Mouse (Mus musculus) R1 (cell line): Measurements from ENCODE around the gene Lrrc8d.

Experiments
- DNase-seq: peaks from one replicate; pipeline ENCODE4 v3.0.0-alpha.2; 2018; ENCODE audit warnings: low read depth, low spot score

Lrrc8d gene

DNA sequence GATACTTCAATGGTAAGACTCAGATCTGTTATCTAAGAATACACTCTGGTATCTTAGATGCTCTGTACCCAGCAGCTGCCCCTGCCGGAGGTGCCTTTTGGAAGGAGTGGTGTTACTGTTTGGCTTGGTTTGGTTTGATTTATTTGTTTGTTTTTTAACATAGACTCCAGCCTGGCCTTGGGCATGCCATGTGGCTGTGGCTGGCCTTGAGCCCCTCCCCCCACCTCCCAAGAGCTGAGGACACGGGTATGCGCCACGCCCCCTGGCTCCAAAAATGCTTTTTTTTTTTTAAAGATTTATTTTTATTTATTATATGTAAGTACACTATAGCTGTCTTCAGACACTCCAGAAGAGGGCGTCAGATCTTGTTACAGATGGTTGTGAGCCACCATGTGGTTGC lies 65.6 kb downstream of the Lrrc8d start:
- no peak for DNase-seq

- no peak for DNase-seq
Measured at GRCm38 (mm10) chr5:105776368-105776767, 76.6 kb downstream of the Lrrc8d start.

DNA sequence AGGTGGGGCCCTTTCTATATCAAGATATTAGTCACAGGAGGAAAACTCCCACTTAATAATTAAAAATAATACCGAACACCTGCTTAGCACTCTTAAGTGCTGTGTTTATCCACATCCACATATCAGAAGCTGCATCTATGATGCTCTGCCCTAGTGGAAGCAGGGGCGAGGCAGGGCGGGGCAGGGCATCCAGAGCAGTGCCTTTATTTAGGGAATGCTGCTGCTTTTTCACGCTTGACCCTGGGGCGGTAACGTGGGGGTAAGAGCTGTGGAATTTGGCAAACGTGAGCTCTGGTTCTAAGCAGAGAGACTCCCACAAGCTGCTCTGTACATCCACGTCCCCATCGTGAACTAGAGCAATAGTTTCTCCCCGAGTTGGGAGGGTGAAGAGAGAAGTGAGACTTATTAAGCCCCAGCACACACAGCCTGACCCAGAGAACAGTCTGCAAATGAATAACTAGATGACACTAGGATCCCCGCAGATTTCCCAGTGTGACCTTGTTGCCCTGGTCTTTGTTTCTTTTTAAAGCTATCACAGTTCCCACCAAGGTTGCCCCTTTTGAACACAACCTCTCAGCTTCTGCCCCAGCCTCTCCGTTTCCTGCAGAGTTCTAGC lies 77.3 kb downstream of the Lrrc8d start:
- peak; percentile 57 for DNase-seq

GRCm38 (mm10) chr5:105777645-105778044 lies 77.9 kb downstream of the Lrrc8d start:
- DNase-seq = peak; percentile 62

DNA sequence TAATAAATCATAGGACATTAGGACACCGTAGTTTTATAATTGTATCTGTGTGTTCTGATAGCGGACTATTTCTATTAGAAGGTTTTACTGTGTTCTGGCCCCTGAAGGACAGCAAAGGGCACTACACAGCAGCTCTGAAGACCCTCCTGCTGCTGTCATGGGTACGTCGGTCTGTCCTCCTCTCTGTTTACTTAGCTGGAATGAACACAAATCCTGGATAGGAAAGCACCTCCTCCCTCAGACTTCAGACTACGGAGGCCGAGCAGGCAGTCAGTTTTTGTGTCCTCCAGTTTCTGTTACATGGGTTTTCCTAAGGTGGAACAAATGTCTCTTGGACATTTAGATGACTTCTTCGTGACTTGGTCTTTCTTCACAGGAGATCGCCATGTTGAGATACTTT lies 78.4 kb downstream of the Lrrc8d start:
- no peak for DNase-seq

- no peak for DNase-seq
Measured at GRCm38 (mm10) chr5:105778723-105779122, 79.0 kb downstream of the Lrrc8d start.

- DNase-seq = no peak
Measured at GRCm38 (mm10) chr5:105779331-105779730, 79.6 kb downstream of the Lrrc8d start.

DNA sequence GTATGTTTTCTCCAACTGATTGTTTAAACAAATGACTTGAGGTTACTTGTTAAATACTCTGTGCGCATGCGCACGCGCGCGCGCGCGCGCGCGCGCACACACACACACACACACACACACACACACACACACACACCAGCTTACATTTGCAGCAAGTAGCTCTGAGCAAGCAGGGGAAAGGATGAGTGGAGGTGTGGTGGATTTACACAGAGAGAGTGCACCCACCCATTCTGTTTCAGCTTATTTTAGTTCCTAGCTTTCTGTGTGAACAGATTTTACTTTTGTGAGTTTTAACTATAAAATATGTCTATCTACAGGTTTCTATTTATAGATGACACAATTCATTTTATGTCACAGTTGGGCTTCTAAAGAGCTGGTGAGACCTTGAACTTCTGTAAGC lies 84.1 kb downstream of the Lrrc8d start:
- DNase-seq = no peak

GRCm38 (mm10) chr5:105784724-105785123 lies 85.0 kb downstream of the Lrrc8d start:
- DNase-seq = no peak

DNA sequence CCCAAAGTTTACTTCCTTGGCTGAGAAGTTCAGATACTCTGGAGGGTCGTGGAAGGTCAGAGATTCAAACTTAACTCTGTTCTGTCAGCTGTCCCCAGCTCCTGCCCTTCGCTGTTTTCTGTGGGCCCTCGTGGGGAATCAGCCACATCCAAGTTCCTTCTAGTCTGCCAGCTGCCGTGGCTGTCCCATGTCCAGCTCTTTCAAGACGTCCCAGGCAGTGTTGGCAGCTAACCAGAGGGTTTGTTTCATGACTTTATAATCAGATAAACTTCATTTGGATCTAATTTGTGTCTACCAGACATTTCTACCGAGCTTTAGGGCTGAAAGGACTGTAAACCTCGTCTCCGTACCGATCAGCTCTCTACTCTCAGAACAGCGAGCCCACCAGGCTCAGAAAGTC lies 87.8 kb downstream of the Lrrc8d start:
- DNase-seq = no peak

DNA sequence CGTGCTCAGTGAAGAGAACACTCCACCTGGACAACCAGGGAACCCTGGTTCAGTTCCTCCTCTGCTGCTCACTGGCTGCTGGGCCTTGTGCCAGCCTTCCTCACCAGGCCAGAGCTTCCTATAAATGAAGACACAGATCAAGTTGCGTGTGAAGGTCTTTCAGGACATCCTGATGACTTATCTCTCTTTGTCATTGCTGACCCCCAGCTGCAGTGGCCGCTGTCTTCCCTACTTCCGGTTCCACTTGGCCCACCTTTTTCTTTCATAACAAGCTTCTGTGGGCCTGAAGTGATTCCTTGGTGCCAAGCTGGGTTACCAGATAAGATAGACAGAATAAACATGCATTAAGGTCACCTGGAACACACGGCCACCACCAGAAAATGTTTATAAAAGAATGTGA lies 90.0 kb downstream of the Lrrc8d start:
- DNase-seq = no peak

DNA sequence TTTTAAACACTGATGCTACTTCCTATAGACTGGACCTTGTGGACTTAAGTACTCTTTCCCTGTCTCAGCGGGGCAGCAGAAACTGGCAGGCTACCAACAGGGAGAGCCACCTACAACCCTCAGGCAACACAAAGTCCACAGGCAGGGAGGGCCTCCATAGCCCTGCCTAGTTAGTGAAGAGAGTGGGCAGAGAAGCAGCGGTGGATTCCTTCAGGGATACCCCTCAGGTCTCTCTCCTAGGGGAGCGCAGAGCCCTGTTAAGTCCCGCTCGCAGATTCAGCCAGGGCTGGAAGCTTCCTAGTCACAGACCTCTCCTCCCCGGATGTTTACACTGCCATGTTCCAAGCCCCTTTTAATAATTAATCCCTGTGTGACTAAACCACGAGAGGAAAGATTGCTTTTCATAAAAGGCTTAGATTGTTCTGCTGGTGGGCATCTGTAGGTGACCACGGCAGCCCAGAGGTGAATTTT lies 92.6 kb downstream of the Lrrc8d start:
- peak; percentile 22 for DNase-seq

- peak; percentile 86 for DNase-seq
Measured at GRCm38 (mm10) chr5:105792853-105793547, 93.2 kb downstream of the Lrrc8d start.

- no peak for DNase-seq
Measured at GRCm38 (mm10) chr5:105793548-105793940, 93.8 kb downstream of the Lrrc8d start.

DNA sequence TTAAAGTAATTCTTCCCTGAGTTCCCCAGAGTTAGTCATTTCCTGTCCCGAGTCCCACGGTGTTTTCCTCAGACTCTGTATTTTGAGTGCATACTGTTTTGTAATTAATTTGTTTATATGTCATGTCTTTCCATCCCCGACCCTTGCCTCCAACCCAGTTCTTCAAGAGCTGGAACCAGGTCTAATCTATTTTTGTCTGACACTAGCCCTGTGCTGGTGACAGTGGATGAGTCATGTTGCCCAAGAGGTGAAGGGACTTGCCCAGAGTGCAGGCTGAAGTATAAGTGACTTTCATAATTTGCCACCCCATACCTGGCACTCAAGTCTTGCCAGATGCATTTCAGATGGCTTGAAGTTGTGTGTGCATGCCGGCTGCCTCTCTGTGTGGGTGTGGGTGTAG lies 98.7 kb downstream of the Lrrc8d start:
- no peak for DNase-seq

DNA sequence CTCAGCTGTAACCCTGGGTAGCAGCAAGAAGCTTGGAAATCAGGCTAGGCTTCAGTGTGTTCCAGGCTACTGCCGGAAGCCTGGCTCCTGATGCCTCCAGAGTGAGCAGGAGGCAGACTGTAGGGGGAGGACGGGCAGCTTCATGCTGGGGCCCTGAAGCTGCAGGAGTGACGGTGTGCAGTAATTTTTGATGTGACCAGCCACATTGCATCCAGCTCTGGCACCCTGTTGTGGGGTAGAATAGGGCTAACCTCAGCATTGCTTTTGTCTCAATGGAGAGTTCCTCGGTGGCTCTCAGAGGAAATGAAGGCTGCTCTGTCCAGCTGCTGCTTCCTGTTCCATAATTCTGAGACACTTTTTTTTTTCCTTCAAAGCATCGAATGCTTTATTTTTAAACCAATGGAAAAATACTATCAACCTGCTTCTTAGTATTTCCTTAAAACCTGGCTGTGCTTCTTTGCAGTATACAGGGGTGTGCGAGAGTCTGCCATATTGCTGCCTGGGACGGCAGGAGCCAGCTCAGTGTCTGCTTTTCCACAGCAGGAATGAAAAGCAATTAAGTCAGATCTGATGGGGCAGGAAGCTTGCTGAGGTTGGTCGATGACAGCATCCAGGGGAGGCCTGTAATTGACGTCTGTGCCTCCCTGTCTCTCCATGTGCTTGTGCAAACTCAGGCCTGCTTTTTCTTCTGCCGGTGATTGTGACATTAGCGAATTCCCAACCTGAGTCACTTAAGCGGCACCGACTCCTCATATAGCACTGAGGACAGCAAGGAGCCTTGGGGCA lies 100.3 kb downstream of the Lrrc8d start:
- DNase-seq = peak; percentile 53

DNA sequence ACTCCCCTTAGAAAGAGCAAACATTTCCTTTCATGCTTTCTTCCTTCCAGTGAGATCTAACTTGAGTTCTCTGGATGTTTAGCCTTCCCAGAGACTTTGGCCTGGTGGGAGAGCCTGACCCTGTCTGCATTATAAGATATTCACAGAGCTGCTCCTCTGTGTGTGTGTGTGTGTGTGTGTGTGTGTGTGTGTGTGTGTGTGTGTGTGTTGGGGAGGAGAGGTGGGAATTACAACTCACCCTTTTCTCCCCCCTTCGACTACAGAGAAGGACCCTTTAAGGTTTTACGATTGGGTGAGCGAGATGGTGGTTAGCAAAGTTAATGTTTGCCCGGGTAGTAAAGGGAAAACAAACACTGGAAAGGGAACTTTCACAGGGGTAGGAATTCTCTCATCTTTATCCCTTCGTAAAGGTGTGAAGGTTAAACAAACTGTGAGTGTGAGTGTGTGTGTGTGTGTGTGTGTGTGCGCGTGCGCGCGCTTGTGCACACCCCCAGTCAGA lies 101.3 kb downstream of the Lrrc8d start:
- DNase-seq = no peak

DNA sequence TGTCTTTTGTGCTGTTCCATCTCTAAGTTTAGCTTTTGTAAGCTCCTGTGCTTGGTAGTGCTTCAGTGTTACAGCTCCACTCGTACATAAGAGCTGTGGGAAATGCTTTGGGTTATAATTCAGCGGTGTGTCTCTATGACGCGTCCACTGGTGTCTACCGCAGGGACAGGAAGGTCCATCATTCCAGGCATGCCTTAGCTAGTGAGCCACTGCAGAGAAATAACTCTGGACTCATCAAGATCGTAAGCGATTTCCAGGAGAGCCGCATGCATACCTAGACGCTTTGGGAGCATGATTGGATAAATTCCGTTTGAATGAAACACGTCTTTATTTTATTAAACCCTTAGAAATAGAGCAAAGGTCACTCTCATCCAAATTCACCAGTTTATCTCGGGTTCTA lies 106.2 kb downstream of the Lrrc8d start:
- no peak for DNase-seq

- no peak for DNase-seq
Measured at GRCm38 (mm10) chr5:105807461-105807860, 107.7 kb downstream of the Lrrc8d start.

GRCm38 (mm10) chr5:105809056-105809455 lies 109.3 kb downstream of the Lrrc8d start:
- no peak for DNase-seq

DNA sequence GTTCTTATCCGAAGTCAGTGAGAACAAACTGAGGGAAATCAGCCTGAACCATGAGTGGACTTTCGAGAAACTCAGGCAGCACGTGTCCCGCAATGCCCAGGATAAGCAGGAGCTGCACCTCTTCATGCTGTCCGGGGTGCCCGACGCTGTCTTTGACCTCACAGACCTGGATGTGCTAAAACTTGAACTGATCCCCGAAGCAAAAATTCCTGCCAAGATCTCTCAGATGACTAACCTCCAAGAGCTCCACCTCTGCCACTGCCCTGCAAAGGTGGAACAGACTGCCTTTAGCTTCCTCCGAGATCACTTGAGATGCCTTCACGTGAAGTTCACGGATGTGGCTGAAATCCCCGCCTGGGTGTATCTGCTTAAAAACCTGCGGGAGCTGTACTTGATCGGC lies 113.3 kb downstream of the Lrrc8d start:
- DNase-seq = no peak

DNA sequence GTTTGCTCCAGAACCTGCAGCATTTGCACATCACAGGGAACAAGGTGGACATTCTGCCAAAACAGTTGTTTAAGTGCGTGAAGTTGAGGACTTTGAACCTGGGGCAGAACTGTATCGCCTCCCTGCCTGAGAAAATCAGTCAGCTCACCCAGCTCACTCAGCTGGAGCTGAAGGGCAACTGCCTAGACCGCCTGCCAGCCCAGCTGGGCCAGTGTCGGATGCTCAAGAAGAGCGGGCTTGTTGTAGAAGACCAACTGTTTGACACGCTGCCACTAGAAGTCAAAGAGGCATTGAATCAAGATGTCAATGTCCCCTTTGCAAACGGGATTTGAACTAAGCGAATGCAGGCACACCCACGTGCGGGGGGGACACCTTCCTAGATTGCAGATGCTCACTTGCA lies 114.2 kb downstream of the Lrrc8d start:
- no peak for DNase-seq
